Mouse (Mus musculus): ENCODE measurements around the gene Sell. TPM values are rescaled to one million over a fixed set of nuclear protein-coding genes. Genes with fewer than 3 reads are reported as not detected.

Sell gene
- polyA plus RNA-seq, 1 experiment: 7.3 TPM

GRCm38 (mm10) chr1:164130013-164130412 is 68.2 kb downstream of the Sell start:
- no peaks in the 10 kb centered on the region for H3K27me3 ChIP-seq (replicated peaks; ENCODE audit: control insufficient read depth, insufficient read depth, low read length)
- H3K4me3 ChIP-seq (ENCODE audit: insufficient read depth, low read depth, low read length): no peak overlapping the region
- no peaks in the 10 kb centered on the region for H3K36me3 ChIP-seq (ENCODE audit: control insufficient read depth, insufficient read depth, low read length)
- WGBS: 46% methylated on average over 3 of the region's 3 CpGs
- TF ChIP-seq CTCF (conservative IDR thresholded peaks at IDR 0.05; ENCODE audit: insufficient read depth, insufficient read length, low read depth, low read length) (no peak), POLR2A (IDR thresholded peaks at IDR 0.05; ENCODE audit: low read depth, low read length) (no peak)
- DNase-seq: no peak
- no peaks in the 10 kb centered on the region for H3K4me1 ChIP-seq (ENCODE audit: control insufficient read depth, insufficient read depth, low read length)
- no peak overlapping the region for H3K27ac ChIP-seq (ENCODE audit: insufficient read depth, low read depth, low read length)

DNA sequence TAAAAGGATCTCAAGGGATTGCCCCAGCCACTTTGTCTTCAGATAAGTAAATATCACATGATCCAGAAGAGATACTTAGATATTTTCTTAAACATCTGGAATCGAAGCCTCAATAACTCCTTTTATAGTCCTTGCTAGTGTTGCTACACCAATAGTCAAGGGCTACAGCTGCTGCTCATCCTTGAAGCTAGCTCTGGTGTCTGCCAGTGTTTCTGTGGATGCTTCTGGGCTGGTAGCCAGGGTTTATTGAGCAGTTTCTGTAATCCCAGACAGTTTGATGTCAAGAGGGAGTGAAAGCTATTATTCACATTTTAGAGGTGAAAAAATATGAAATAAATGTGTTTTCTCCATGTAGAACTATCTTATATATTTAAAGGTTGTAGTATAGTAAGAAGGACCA is 70.8 kb downstream of the Sell start:
- Histone ChIP-seq H3K4me3 (ENCODE audit: insufficient read depth, low read depth, low read length) (no peak overlapping the region), H3K27me3 (replicated peaks; ENCODE audit: control insufficient read depth, insufficient read depth, low read length) (no peaks in the 10 kb centered on the region), H3K36me3 (ENCODE audit: control insufficient read depth, insufficient read depth, low read length) (no peaks in the 10 kb centered on the region), H3K27ac (ENCODE audit: insufficient read depth, low read depth, low read length) (no peak overlapping the region), H3K4me1 (ENCODE audit: control insufficient read depth, insufficient read depth, low read length) (no peaks in the 10 kb centered on the region)
- no peak for TF ChIP-seq POLR2A (IDR thresholded peaks at IDR 0.05; ENCODE audit: low read depth, low read length)
- TF ChIP-seq CTCF (conservative IDR thresholded peaks at IDR 0.05; ENCODE audit: insufficient read depth, insufficient read length, low read depth, low read length): no peak
- DNase-seq: no peak
- 78% methylated on average over 1 of the region's 1 CpGs for WGBS

Other genes starting within 250 kb of the Sell start
- 8.7 and 8.9 TPM in 2 replicates for gene Scyl3, start 132.9 kb upstream of the Sell start, polyA plus RNA-seq (2012; rRNA removed)
- 0.49 and 1.0 TPM in 2 replicates for gene BC055324, start 67.2 kb upstream of the Sell start, polyA plus RNA-seq (2012; rRNA removed)
- 0.98 and 1.4 TPM in 2 replicates for gene Mettl18, start 67.1 kb upstream of the Sell start, polyA plus RNA-seq (2012; rRNA removed)
- 0.37 and 0.42 TPM in 2 replicates for gene Sele, start 13.7 kb upstream of the Sell start, polyA plus RNA-seq (2012; rRNA removed)
- 0.38 and 0.71 TPM in 2 replicates for gene Selp, start 53.3 kb downstream of the Sell start, polyA plus RNA-seq (2012; rRNA removed)
- gene F5, start 89.9 kb downstream of the Sell start, polyA plus RNA-seq (2012; rRNA removed): 3.8 and 3.9 TPM in 2 replicates
- 11.2 and 12.8 TPM in 2 replicates for gene Slc19a2, start 187.1 kb downstream of the Sell start, polyA plus RNA-seq (2012; rRNA removed)
- gene Ccdc181, start 213.6 kb downstream of the Sell start, polyA plus RNA-seq (2012; rRNA removed): 6.7 and 8.8 TPM in 2 replicates
- gene Nme7, start 242.1 kb downstream of the Sell start, polyA plus RNA-seq (2012; rRNA removed): 12.8 and 14.8 TPM in 2 replicates
- gene Blzf1, start 245.5 kb downstream of the Sell start, polyA plus RNA-seq (2012; rRNA removed): 5.4 and 6.0 TPM in 2 replicates

Data from kidney, adult 2 months (tissue).